Mouse (Mus musculus) layer of hippocampus, postnatal 25 days (tissue): ENCODE results near the gene Exoc8. TPM values are rescaled to one million over a fixed set of nuclear protein-coding genes. Genes with fewer than 3 reads are reported as not detected.

Experiments used
- DNase-seq, 2 experiments: peaks; one replicate each; pipeline ENCODE4 v3.0.0; 2022; ENCODE audit warnings: mixed read lengths in 2 of 2, low spot score in 1 of 2; ENCODE audit errors: extremely low spot score in 1 of 2
- total RNA-seq, 2 experiments: library from RNA; stranded (reverse); gene quantifications; 2 replicates each; pipeline ENCODE4 v1.2.3; 2021

The Exoc8 gene
- total RNA-seq, 2 experiments from 2014 or later = 36.9 to 37.3 TPM

DNA sequence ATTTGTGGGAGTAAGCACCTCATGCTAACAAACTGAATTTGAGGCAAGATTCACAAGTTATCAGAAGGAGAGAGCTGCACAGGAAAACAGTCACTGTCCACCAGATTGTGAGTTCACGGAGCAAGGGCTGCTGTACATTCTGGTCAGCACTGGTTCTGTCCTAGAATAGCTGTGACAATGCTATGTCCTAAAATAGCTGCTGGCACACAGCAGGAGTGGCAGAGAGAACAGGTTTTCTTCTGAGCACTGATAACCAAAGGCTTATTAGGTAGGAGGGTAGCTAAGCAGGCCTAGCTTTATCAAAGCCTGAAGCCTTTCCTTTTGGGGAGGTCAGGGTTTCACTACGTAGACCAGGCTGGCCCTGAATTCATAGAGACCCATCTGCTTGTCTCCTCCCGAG lies 37.3 kb downstream of the Exoc8 start:
- no peak for DNase-seq

- no peak for DNase-seq
Observed at GRCm38 (mm10) chr8:124859466-124859865, 38.0 kb downstream of the Exoc8 start.

DNA sequence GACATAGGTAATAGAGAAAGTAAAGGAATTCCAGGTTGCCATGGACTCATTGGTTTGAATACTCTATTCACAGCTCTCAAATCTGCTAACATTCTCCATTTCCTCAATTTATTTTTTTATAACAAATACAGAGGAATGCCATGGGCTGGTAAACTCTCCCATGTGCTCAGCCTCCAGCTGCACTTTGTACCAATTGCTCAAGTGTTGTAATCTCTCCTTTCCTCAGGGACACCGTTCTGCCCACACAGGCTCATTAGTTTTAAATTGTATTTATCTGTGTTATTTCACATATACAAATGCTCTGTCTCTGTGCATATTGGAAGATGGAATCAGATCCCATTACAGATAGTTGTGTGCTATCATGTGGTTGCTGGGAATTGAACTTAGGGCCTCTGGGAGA lies 44.0 kb downstream of the Exoc8 start:
- no peak for DNase-seq

GRCm38 (mm10) chr8:124845573-124845972 lies 51.9 kb downstream of the Exoc8 start:
- no peak for DNase-seq

DNA sequence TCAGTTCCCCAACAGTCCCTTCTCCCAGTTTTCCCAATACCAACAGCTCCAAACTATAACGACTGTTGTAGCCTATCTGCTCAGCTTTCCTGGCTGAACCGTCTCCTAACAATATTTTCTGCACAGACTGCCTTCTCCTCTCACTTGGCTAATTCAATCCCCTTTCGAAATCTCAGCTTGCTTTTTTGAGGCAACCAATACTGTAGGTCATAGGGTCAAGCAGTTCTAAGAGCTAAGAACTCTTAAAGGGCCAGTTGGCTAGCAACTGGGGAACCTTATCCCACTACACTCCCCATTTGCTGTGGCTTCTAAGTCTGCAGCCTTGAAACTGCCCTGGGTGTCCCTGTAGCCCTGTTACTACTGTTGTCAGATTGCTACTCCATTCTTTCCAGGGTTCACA lies 52.4 kb downstream of the Exoc8 start:
- DNase-seq = no peak

Other genes starting within 250 kb of the Exoc8 start
- gene 2310022B05Rik, start 234.3 kb downstream of the Exoc8 start, total RNA-seq = 10 to 100 TPM; 83.2 to 86.9 TPM
- gene Ttc13, start 175.7 kb downstream of the Exoc8 start, total RNA-seq = 10 to 100 TPM; 40.7 to 54.6 TPM
- 10 to 100 TPM; 10.4 to 13.5 TPM for gene Arv1, start 175.6 kb downstream of the Exoc8 start, total RNA-seq
- gene Fam89a, start 145.9 kb downstream of the Exoc8 start, total RNA-seq = under 1 TPM; 0.45 to 0.98 TPM
- gene Trim67, start 104.6 kb downstream of the Exoc8 start, total RNA-seq = 1 to 10 TPM; 4.0 to 5.4 TPM
- 10 to 100 TPM; 61.7 to 69.2 TPM for gene Gnpat, start 34.7 kb downstream of the Exoc8 start, total RNA-seq
- gene 2810004N23Rik, start 34.6 kb downstream of the Exoc8 start, total RNA-seq = 10 to 100 TPM; 22.4 to 23.5 TPM
- 10 to 100 TPM; 11.6 to 14.8 TPM for gene Sprtn, start 181 bp upstream of the Exoc8 start, total RNA-seq
- 10 to 100 TPM; 60.3 to 69.1 TPM for gene Egln1, start 51.6 kb upstream of the Exoc8 start, total RNA-seq
- gene Tsnax, start 115.3 kb upstream of the Exoc8 start, total RNA-seq = 100 to 1,000 TPM; 131 to 149 TPM
- 1 to 10 TPM; 4.0 to 5.1 TPM for gene Disc1, start 156.5 kb upstream of the Exoc8 start, total RNA-seq